Mouse (Mus musculus) adrenal gland (tissue): ENCODE data around the gene Pgam5.

Experiments
- intact Hi-C: fragments of 180-260 bp; cut with DNase I; formaldehyde crosslinking; loops from one replicate; pipeline ENCODE4 v1.15.1; 2025
- long read RNA-seq, 2 experiments: library from polyadenylated mRNA; unstranded; transcript quantifications; one replicate each; pipeline ENCODE4 v2.0.0; 2020; ENCODE audit warnings: borderline replicate concordance in 1 of 2; ENCODE audit not compliant: insufficient replicate concordance in 1 of 2

The Pgam5 gene
- long read RNA-seq, experiment 1, transcript Pgam5-201 (6 exons, 2,044 nt), result major isoform, 28 of 57 reads
- long read RNA-seq, experiment 1, transcript Pgam5-202 (6 exons, 2,098 nt), result minor isoform, 19 of 57 reads
- long read RNA-seq, experiment 1, partial matches to known transcripts, result 3 of 57 reads
- long read RNA-seq, experiment 1, other reads (novel, unspliced or antisense), result 7 of 57 reads
- long read RNA-seq, experiment 2, transcript Pgam5-202 (6 exons, 2,098 nt), result minor isoform, 31 of 75 reads
- long read RNA-seq, experiment 2, transcript Pgam5-201 (6 exons, 2,044 nt), result major isoform, 32 of 75 reads
- long read RNA-seq, experiment 2, partial matches to known transcripts, result 0 of 75 reads
- long read RNA-seq, experiment 2, other reads (novel, unspliced or antisense), result 12 of 75 reads

GRCm38 (mm10) chr5:110269141-110270101, at the start of gene Pgam5:
Pgam5 (minus strand) TSS chr5:110269913.
- intact Hi-C loops, result loop anchor here (10.0 kb wide), 1 partner anchor 65 kb away; no protein-coding TSS in a partner anchor

GRCm38 (mm10) chr5:110313127-110313526, 43.4 kb upstream of the Pgam5 start:
- intact Hi-C loops, result no loop called here

GRCm38 (mm10) chr5:110308861-110309260, 39.1 kb upstream of the Pgam5 start:
- intact Hi-C loops, result no loop called here

GRCm38 (mm10) chr5:110300591-110300990, 30.9 kb upstream of the Pgam5 start:
- intact Hi-C loops, result loop anchor here (5.0 kb wide), 1 partner anchor 37 kb away; no protein-coding TSS in a partner anchor

- intact Hi-C loops, result no loop called here
Observed at GRCm38 (mm10) chr5:110296637-110297036, 26.9 kb upstream of the Pgam5 start.

- intact Hi-C loops, result no loop called here
Observed at GRCm38 (mm10) chr5:110291649-110292048, 21.9 kb upstream of the Pgam5 start.

GRCm38 (mm10) chr5:110287084-110287475, 17.4 kb upstream of the Pgam5 start:
- intact Hi-C loops, result no loop called here

GRCm38 (mm10) chr5:110286446-110287083, 16.9 kb upstream of the Pgam5 start:
- intact Hi-C loops, result no loop called here

- intact Hi-C loops, result no loop called here
Observed at GRCm38 (mm10) chr5:110285770-110286445, 16.2 kb upstream of the Pgam5 start, which contains the start of the genes Pxmp2 and Pole. Pxmp2 (minus strand) TSS chr5:110286186. Pole (plus strand) TSS chr5:110286306.

- intact Hi-C loops, result no loop called here
Observed at GRCm38 (mm10) chr5:110285156-110285555, 15.4 kb upstream of the Pgam5 start.

- intact Hi-C loops, result no loop called here
Observed at GRCm38 (mm10) chr5:110284536-110284935, 14.8 kb upstream of the Pgam5 start.

GRCm38 (mm10) chr5:110281984-110282383, 12.3 kb upstream of the Pgam5 start:
- intact Hi-C loops, result no loop called here

GRCm38 (mm10) chr5:110276910-110277309, 7.2 kb upstream of the Pgam5 start:
- intact Hi-C loops, result no loop called here

- intact Hi-C loops, result no loop called here
Observed at GRCm38 (mm10) chr5:110276391-110276790, 6.7 kb upstream of the Pgam5 start.

GRCm38 (mm10) chr5:110274846-110275245, 5.1 kb upstream of the Pgam5 start:
- intact Hi-C loops, result no loop called here

- intact Hi-C loops, result no loop called here
Observed at GRCm38 (mm10) chr5:110274147-110274546, 4.4 kb upstream of the Pgam5 start.

GRCm38 (mm10) chr5:110270242-110270641, 529 bp upstream of the Pgam5 start:
- intact Hi-C loops, result no loop called here

GRCm38 (mm10) chr5:110266941-110267340, 2.8 kb downstream of the Pgam5 start:
- intact Hi-C loops, result loop anchor here (10.0 kb wide), 1 partner anchor 62 kb away; no protein-coding TSS in a partner anchor

- intact Hi-C loops, result no loop called here
Observed at GRCm38 (mm10) chr5:110244091-110244490, 25.6 kb downstream of the Pgam5 start.

GRCm38 (mm10) chr5:110232346-110232745, 37.4 kb downstream of the Pgam5 start:
- intact Hi-C loops, result no loop called here

- intact Hi-C loops, result no loop called here
Observed at GRCm38 (mm10) chr5:110231638-110232037, 38.1 kb downstream of the Pgam5 start.
